Mouse (Mus musculus) erythroblast, embryonic 14.5 days (primary cell): ENCODE results near the gene Vwa5b2. TPM values are rescaled to one million over a fixed set of nuclear protein-coding genes. Genes with fewer than 3 reads are reported as not detected.

Experiments used
- H3K27me3 ChIP-seq: 2 replicates; pipeline ENCODE4 v1.6.1; 2012; ENCODE audit warnings: inconsistent platforms; ENCODE audit not compliant: control insufficient read depth
- H3K36me3 ChIP-seq: 2 replicates; pipeline ENCODE4 v1.6.1; 2012; ENCODE audit warnings: mild to moderate bottlenecking, inconsistent platforms; ENCODE audit not compliant: control insufficient read depth
- H3K4me1 ChIP-seq: 2 replicates; pipeline ENCODE4 v1.6.1; 2012; ENCODE audit warnings: inconsistent platforms; ENCODE audit not compliant: control insufficient read depth
- H3K4me3 ChIP-seq: replicated peaks from 2 replicates; pipeline ENCODE3; 2012; ENCODE audit warnings: moderate library complexity, mild to moderate bottlenecking, inconsistent platforms
- H3K9me3 ChIP-seq: 2 replicates; pipeline ENCODE4 v1.6.1; 2012; ENCODE audit warnings: low read length, inconsistent platforms, mixed read lengths; ENCODE audit not compliant: control insufficient read depth
- GATA1 ChIP-seq: IDR thresholded peaks from 2 replicates; pipeline ENCODE4 v1.6.1; 2012; ENCODE audit warnings: low read length, inconsistent platforms, mixed read lengths
- TAL1 ChIP-seq: IDR thresholded peaks from 3 replicates; pipeline ENCODE4 v1.6.1; 2012; ENCODE audit warnings: low read length, inconsistent platforms, mixed read lengths
- polyA plus RNA-seq: library from polyadenylated mRNA; stranded (reverse); fragments of >175 nt; gene quantifications from 2 replicates; pipeline ENCODE4 v1.2.3, GENCODE M21; 2012

Gene Vwa5b2
- polyA plus RNA-seq, 1 experiment = 0.10 TPM

- Histone ChIP-seq H3K4me1 (peaks cover 16% of the 10 kb centered on the region), H3K9me3 (no peaks in the 10 kb centered on the region), H3K27me3 (peaks cover 5% of the 10 kb centered on the region), H3K36me3 (peaks cover 18% of the 10 kb centered on the region), H3K4me3 (no peak overlapping the region)
- TF ChIP-seq TAL1 = no peak
- TF ChIP-seq GATA1 = no peak
These were observed 11.2 kb downstream of the Vwa5b2 start for GRCm38 (mm10) chr16:20600511-20600910.

DNA sequence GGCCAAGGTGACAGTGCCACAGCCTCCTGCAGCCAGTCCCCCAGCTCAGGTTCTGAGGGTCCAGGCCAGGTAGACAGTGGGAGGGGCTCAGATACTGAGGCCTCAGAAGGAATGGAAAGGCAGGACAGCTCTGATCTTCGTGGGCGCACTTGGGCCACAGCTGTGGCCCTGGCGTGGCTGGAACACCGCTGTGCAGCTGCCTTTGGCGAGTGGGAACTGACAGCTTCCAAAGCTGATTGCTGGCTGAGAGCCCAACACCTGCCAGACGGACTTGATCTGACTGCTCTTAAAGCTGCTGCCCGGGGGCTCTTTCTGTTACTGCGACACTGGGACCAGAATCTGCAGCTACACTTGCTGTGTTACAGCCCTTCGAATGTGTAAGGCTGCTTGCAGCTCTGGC, 15.4 kb downstream of the Vwa5b2 start:
- H3K4me1 ChIP-seq = peaks cover 13% of the 10 kb centered on the region
- peaks cover 5% of the 10 kb centered on the region for H3K27me3 ChIP-seq
- peaks cover 53% of the 10 kb centered on the region for H3K36me3 ChIP-seq
- TF ChIP-seq GATA1 (no peak), TAL1 (no peak)
- no peaks in the 10 kb centered on the region for H3K9me3 ChIP-seq
- H3K4me3 ChIP-seq = no peak overlapping the region

- no peaks in the 10 kb centered on the region for H3K27me3 ChIP-seq
- H3K4me1 ChIP-seq = peaks cover 42% of the 10 kb centered on the region
- no peak for TF ChIP-seq TAL1
- no peak for TF ChIP-seq GATA1
- peaks cover 35% of the 10 kb centered on the region for H3K36me3 ChIP-seq
- no peaks in the 10 kb centered on the region for H3K9me3 ChIP-seq
- H3K4me3 ChIP-seq = peak overlapping the region; percentile 83
These were observed 21.5 kb downstream of the Vwa5b2 start for GRCm38 (mm10) chr16:20610501-20611356.

DNA sequence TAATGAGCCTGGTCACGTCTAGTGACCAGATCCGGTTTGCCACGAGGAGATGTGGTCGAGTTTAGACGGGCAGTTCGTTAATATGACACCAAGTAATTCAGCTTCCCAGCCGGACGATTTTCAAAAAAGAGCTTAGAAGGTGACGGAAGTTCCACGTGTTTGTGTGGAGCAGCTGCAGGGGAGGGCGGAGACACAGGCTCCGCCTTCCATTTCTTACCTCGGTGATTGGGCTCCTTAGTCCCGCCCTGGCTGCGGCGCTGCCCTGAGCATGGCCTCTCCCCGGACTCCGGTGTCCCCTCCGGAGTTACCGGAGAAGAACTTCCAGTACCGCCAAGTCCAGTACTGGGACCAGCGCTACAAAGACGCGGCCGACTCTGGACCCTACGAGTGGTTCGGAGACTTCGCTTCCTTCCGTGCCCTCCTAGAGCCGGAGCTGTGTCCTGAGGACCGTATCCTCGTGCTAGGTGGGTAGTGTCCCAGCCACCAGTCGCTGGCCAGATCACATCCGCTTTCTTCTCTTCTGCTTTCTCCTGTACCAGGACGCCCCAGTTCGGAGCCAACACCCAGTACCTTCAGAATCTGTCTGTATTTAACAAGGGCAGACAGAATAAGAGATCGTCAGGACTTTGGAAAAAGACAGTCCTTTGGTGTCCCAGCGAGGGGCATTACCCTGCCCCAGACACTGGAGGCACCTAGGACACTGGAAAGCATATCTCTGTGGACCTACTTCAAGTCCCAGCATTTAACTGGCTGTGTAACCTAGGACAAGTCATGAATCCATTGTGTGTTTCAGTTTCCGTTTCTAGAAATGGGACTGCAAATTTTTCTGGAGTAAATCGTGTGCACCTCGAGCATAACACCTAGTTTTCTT, 22.3 kb downstream of the Vwa5b2 start, which contains the start of the genes Eef1akmt4, Gm49333 and Alg3:
Eef1akmt4 (plus strand) TSS at position 237 of the 871 bp plus-strand sequence.
Gm49333 (plus strand) TSS at position 254 of the 871 bp plus-strand sequence.
Alg3 (minus strand) TSS at position 379 of the 871 bp plus-strand sequence.
- Histone ChIP-seq H3K4me3 (peak within 1 kb of the TSS; percentile 83), H3K4me1 (peaks cover 42% of the 10 kb centered on the region), H3K36me3 (peaks cover 26% of the 10 kb centered on the region), H3K27me3 (no peaks in the 10 kb centered on the region), H3K9me3 (no peaks in the 10 kb centered on the region)
- TF ChIP-seq TAL1 (no peak), GATA1 (no peak)

GRCm38 (mm10) chr16:20619541-20620398, 30.5 kb downstream of the Vwa5b2 start:
- Histone ChIP-seq H3K4me1 (peaks cover 27% of the 10 kb centered on the region), H3K36me3 (no peaks in the 10 kb centered on the region), H3K27me3 (peaks cover 74% of the 10 kb centered on the region), H3K9me3 (peaks cover 12% of the 10 kb centered on the region; the same call in 1 of the 2 replicates), H3K4me3 (peak overlapping the region; percentile 24)
- no peak for TF ChIP-seq TAL1
- TF ChIP-seq GATA1 = no peak

- TF ChIP-seq TAL1 (no peak), GATA1 (no peak)
- H3K4me3 ChIP-seq = peak overlapping the region; percentile 69
These were observed 31.1 kb downstream of the Vwa5b2 start for GRCm38 (mm10) chr16:20620399-20620735.

GRCm38 (mm10) chr16:20620751-20621190, 31.5 kb downstream of the Vwa5b2 start:
- no peak for TF ChIP-seq GATA1
- no peak for TF ChIP-seq TAL1
- H3K27me3 ChIP-seq = peaks cover 83% of the 10 kb centered on the region

More at GRCm38 (mm10) chr16:20620399-20620735, 31.1 kb downstream of the Vwa5b2 start:
- H3K9me3 ChIP-seq = peaks cover 12% of the 10 kb centered on the region; the same call in 1 of the 2 replicates
- H3K27me3 ChIP-seq = peaks cover 79% of the 10 kb centered on the region
- peaks cover 27% of the 10 kb centered on the region for H3K4me1 ChIP-seq
- H3K36me3 ChIP-seq = no peaks in the 10 kb centered on the region

More at GRCm38 (mm10) chr16:20620751-20621190, 31.5 kb downstream of the Vwa5b2 start:
- Histone ChIP-seq H3K4me1 (peaks cover 27% of the 10 kb centered on the region), H3K4me3 (peak overlapping the region; percentile 69), H3K36me3 (no peaks in the 10 kb centered on the region), H3K9me3 (peaks cover 12% of the 10 kb centered on the region; the same call in 1 of the 2 replicates)
